Mouse (Mus musculus) heart, embryonic 10.5 days (tissue): ENCODE measurements around the gene Phox2a. TPM values are rescaled to one million over a fixed set of nuclear protein-coding genes. Genes with fewer than 3 reads are reported as not detected.

Experiments
- DNase-seq: peaks from one replicate; pipeline ENCODE4 v3.0.0-alpha.2; 2017; ENCODE audit warnings: low spot score
- H3K27ac ChIP-seq: fragments of 300-500 bp; sonication (generic); 2 replicates; pipeline ENCODE4 v1.5.1; 2016; ENCODE audit warnings: mild to moderate bottlenecking
- H3K27me3 ChIP-seq: fragments of 300-500 bp; sonication (generic); 2 replicates; pipeline ENCODE4 v1.6.1; 2016; ENCODE audit warnings: mild to moderate bottlenecking; ENCODE audit not compliant: poor library complexity, insufficient read depth, severe bottlenecking
- H3K36me3 ChIP-seq: fragments of 300-500 bp; sonication (generic); 2 replicates; pipeline ENCODE4 v1.6.1; 2016; ENCODE audit warnings: mild to moderate bottlenecking, moderate library complexity
- H3K4me1 ChIP-seq: fragments of 300-500 bp; sonication (generic); 2 replicates; pipeline ENCODE4 v1.6.1; 2016; ENCODE audit warnings: mild to moderate bottlenecking
- H3K4me3 ChIP-seq: fragments of 300-500 bp; sonication (generic); 2 replicates; pipeline ENCODE4 v1.5.1; 2016; ENCODE audit warnings: mild to moderate bottlenecking, moderate library complexity
- H3K9me3 ChIP-seq: fragments of 300-500 bp; sonication (generic); 2 replicates; pipeline ENCODE4 v1.6.1; 2016; ENCODE audit warnings: mild to moderate bottlenecking, moderate library complexity
- WGBS: fragments of 180-500 bp; shearing (Covaris S2); methylation state at CpG from one replicate; pipeline ENCODE4 v1.1.7; 2016; 5-methylcytosine and 5-hydroxymethylcytosine counted together
- polyA plus RNA-seq: library from polyadenylated mRNA; unstranded; fragments of >200 nt; fragmentation: Nextera tagmentation; extraction: Ambion mirVana; gene quantifications from 2 replicates; pipeline ENCODE4 v1.2.1, GENCODE M21; 2016

Gene Phox2a
- polyA plus RNA-seq, 1 experiment from 2014 or later, result 0.36 TPM

DNA sequence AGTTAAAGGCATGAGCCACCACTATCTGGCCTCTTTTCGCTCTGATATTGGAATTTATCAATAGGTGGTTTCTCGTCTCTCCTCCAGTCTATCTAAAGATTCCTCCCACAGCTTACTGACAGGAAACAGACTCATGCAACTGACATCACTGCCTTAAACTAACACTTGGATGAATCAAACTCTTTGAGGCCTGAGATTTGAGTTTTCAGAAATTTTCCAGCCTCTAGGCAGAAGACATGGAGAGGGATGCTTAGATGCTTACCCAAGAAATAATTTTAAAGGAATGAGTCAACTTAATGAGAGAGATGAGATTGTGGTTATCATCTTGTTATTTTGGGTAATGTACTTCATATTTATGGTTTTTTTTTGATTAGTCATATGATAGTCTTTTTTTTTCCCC is 35.7 kb downstream of the Phox2a start:
- H3K27ac ChIP-seq, result no peak overlapping the region
- WGBS, result 52% methylated on average over 2 of the region's 2 CpGs

GRCm38 (mm10) chr7:101857094-101857493 is 39.0 kb downstream of the Phox2a start, which contains the start of gene Folr2:
TSS of gene Folr2 (minus strand) at chr7:101857194.
- H3K9me3 ChIP-seq, result no peaks in the 10 kb centered on the region
- no peak within 1 kb of the TSS for H3K27ac ChIP-seq
- no peaks in the 10 kb centered on the region for H3K36me3 ChIP-seq
- H3K27me3 ChIP-seq, result no peaks in the 10 kb centered on the region
- no peak within 1 kb of the TSS for H3K4me3 ChIP-seq
- 89% methylated on average over 4 of the region's 4 CpGs for WGBS
- no peaks in the 10 kb centered on the region for H3K4me1 ChIP-seq
- no peak for DNase-seq

More for the DNA sequence above, 35.7 kb downstream of the Phox2a start:
- no peaks in the 10 kb centered on the region for H3K36me3 ChIP-seq
- no peaks in the 10 kb centered on the region for H3K4me1 ChIP-seq
- H3K4me3 ChIP-seq, result no peak overlapping the region
- DNase-seq, result no peak
- no peaks in the 10 kb centered on the region for H3K9me3 ChIP-seq
- no peaks in the 10 kb centered on the region for H3K27me3 ChIP-seq

GRCm38 (mm10) chr7:101858362-101858761 is 40.2 kb downstream of the Phox2a start:
- H3K27ac ChIP-seq, result no peak overlapping the region
- no peaks in the 10 kb centered on the region for H3K9me3 ChIP-seq
- no peaks in the 10 kb centered on the region for H3K27me3 ChIP-seq
- no peak overlapping the region for H3K4me3 ChIP-seq
- no peaks in the 10 kb centered on the region for H3K36me3 ChIP-seq
- no peak for DNase-seq
- WGBS, result 80% methylated on average over 9 of the region's 9 CpGs
- H3K4me1 ChIP-seq, result no peaks in the 10 kb centered on the region

DNA sequence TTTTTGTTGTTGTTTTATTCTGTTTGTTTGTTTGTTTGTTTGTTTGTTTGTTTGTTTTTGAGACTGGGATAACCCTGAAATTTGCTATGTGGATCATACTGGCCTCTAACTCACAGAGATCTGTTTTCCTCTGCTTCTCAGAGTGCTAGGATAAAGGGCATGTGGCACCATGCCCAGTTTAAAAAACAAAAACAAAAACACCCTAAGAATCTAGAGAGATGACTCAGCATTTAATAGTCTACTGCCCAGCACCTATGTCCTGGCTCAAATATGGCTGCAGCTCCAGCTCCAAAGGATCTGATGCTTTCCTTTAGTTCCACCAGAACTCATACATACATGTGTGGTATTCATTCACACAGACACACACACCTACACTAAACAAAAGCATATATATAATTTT is 42.9 kb downstream of the Phox2a start:
- no peak overlapping the region for H3K4me3 ChIP-seq
- no peaks in the 10 kb centered on the region for H3K4me1 ChIP-seq
- DNase-seq, result no peak
- H3K27me3 ChIP-seq, result no peaks in the 10 kb centered on the region
- H3K36me3 ChIP-seq, result no peaks in the 10 kb centered on the region
- H3K27ac ChIP-seq, result no peak overlapping the region
- H3K9me3 ChIP-seq, result no peaks in the 10 kb centered on the region

DNA sequence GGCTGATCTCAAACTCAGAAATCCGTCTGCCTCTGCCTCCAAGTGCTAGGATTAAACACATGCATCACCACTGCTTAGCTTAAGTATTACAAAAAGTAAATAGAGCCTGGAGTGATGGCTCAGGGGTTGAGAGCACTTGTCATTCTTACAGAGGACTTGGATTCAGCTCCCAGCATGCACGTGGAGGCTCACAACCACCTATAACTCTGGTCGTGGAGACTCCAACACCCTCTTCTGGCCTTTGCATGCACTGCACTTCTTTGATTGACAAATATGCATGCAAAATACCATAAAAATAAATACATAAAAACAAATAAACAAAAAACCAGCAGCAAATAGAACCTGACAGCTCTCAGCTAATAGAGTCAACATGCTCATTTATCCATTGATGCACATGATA is 44.2 kb downstream of the Phox2a start:
- H3K36me3 ChIP-seq, result no peaks in the 10 kb centered on the region
- no peak for DNase-seq
- no peak overlapping the region for H3K4me3 ChIP-seq
- H3K4me1 ChIP-seq, result 0 out of 2 replicates have a peak, but pooled peaks cover 5% of the 10 kb centered on the region
- no peaks in the 10 kb centered on the region for H3K27me3 ChIP-seq
- no peak overlapping the region for H3K27ac ChIP-seq
- no peaks in the 10 kb centered on the region for H3K9me3 ChIP-seq
- WGBS, result 67% methylated on average over 3 of the region's 3 CpGs

DNA sequence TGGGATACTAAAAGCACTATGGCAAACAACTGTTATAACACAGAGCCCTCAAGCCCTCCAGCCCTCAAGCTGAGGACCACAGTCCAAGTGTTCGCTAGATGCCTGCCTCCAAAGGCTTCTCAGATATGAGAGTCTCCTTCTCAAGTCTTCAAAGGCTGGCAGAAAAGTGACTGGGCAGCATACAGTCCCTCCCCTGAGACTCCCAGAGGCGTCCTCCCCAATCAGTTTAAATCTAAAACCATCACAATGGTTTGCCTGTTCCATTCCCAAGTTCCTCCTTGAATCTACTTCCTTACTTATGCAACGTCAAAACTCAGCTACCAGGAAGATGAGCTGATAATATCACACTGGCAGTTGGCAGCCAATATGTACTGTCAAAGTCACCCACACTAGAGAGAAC is 45.3 kb downstream of the Phox2a start, which contains the start of gene Anapc15:
Anapc15 (plus strand) TSS at position 301 of the 400 bp plus-strand sequence.
- H3K27me3 ChIP-seq, result no peaks in the 10 kb centered on the region
- no peak for DNase-seq
- H3K27ac ChIP-seq, result no peak within 1 kb of the TSS
- H3K9me3 ChIP-seq, result no peaks in the 10 kb centered on the region
- H3K36me3 ChIP-seq, result no peaks in the 10 kb centered on the region
- WGBS, result 60% methylated on average over 3 of the region's 3 CpGs
- no peak within 1 kb of the TSS for H3K4me3 ChIP-seq
- 0 out of 2 replicates have a peak, but pooled peaks cover 5% of the 10 kb centered on the region for H3K4me1 ChIP-seq

DNA sequence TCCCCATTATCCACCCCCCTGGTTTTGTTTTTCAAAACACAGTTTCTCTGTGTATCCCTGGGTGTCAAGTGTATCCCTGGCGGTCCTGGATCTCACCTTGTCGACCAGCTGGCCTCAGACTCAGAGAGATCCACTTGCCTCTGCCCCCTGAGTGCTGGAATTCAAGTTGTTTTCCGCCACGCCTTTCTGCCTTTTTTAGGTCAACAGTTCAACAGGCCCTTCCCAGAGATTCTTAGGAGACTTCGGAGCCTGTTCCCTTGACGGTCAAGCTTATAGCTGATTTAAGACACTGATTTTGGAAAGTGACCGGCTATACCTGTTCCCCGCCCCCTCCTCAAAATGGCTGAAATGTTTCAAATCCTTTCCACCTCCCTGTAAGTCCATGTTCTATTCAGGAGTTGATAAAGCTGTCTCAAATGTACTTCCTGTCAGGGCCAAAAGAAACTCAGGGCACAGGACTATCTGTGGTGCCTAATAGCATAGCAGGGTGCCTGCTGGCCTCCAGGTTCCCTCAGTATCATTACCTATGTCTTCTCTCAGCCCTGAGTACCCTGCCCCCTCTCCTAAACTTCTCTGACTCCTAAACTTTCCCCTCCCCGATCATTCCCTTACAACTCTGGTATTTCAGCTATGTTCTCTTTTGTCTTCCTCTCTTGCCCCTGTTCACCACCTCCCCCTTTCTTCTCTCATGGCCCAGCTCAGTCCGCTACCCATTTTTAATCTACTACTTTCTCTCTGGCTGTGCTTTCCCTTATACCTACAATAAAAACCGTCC is 48.6 kb downstream of the Phox2a start:
- WGBS, result 76% methylated on average over 11 of the region's 11 CpGs
- DNase-seq, result no peak
- no peak overlapping the region for H3K4me3 ChIP-seq

GRCm38 (mm10) chr7:101867482-101867881 is 49.4 kb downstream of the Phox2a start:
- H3K4me1 ChIP-seq, result peaks cover 19% of the 10 kb centered on the region
- 94% methylated on average over 4 of the region's 4 CpGs for WGBS

More for the DNA sequence above, 48.6 kb downstream of the Phox2a start:
- no peaks in the 10 kb centered on the region for H3K9me3 ChIP-seq
- H3K36me3 ChIP-seq, result no peaks in the 10 kb centered on the region
- H3K4me1 ChIP-seq, result peaks cover 19% of the 10 kb centered on the region
- H3K27me3 ChIP-seq, result no peaks in the 10 kb centered on the region
- no peak overlapping the region for H3K27ac ChIP-seq

DNA sequence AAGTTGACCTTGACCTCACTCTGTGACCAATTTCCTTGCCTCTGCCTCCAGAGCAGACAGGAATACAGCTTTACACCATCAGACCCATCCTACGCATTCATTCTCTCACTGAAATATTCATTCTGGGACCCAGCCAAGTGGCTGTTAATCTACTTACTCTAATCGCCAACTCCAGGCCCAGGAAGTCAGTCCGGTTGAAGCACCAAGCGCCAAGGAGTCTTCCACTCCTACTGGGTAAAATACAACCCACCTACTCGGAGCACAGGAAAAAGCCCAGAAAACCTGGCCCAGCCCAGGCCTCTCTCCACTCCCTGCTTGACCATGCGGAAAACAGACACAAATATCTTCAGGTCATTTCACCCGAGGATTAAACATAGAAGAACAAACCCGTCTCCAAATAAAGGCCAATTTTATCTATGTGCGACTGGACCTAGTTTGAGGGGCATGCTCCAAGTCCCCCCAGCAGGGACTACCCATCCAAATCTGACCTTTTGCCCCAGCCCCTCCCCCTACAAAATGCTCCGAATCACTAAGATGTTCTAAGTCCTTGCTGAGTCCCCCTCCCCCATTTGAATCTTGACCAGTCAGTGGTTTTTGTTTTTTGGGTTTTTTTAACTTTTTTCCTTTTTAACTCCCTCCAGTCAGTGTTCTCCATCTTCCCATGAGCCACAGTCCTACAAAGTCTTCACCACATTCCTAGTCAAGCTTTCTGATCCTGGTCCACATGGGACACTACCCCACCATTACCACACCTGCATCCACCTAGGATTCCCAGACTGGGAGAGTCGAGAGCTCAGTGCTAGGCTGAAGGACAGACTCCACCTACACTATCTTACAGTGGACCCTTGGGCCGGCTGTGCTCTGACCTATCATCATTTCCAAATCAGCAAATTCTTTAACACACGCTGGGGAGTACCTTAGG is 50.4 kb downstream of the Phox2a start:
- no peak for DNase-seq
- peak overlapping the region; percentile 36; the same call in 1 of the 2 replicates for H3K27ac ChIP-seq
- H3K4me1 ChIP-seq, result peaks cover 24% of the 10 kb centered on the region
- no peaks in the 10 kb centered on the region for H3K36me3 ChIP-seq
- no peak overlapping the region for H3K4me3 ChIP-seq
- no peaks in the 10 kb centered on the region for H3K27me3 ChIP-seq
- no peaks in the 10 kb centered on the region for H3K9me3 ChIP-seq
- 70% methylated on average over 13 of the region's 13 CpGs for WGBS

More at GRCm38 (mm10) chr7:101867482-101867881, 49.4 kb downstream of the Phox2a start:
- Histone ChIP-seq H3K4me3 (no peak overlapping the region), H3K27ac (no peak overlapping the region), H3K9me3 (no peaks in the 10 kb centered on the region), H3K36me3 (no peaks in the 10 kb centered on the region), H3K27me3 (no peaks in the 10 kb centered on the region)
- DNase-seq, result no peak

DNA sequence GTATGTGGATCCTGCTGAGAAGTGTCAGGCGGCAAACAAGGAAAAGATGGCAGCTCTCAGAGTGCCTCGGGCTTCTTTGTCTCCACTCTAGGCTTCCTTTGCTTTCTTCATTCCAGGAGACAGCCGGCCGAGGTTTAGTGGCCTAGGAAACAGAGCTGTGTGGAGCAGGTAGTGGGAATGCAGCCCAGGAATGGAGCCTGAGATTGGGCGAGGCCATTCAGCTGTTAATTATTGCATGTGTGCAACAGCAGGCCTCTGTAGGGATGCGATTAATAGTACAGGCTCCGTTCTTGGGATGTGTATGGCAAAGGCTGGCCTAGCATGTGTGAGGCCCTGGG is 51.0 kb downstream of the Phox2a start:
- no peak overlapping the region for H3K27ac ChIP-seq
- H3K27me3 ChIP-seq, result no peaks in the 10 kb centered on the region
- no peak overlapping the region for H3K4me3 ChIP-seq
- no peaks in the 10 kb centered on the region for H3K36me3 ChIP-seq
- DNase-seq, result no peak
- WGBS, result 65% methylated on average over 7 of the region's 7 CpGs
- H3K4me1 ChIP-seq, result peaks cover 24% of the 10 kb centered on the region
- H3K9me3 ChIP-seq, result no peaks in the 10 kb centered on the region

- 80% methylated on average over 2 of the region's 2 CpGs for WGBS
- peak within 1 kb of the TSS; percentile 59 for H3K27ac ChIP-seq
- no peak for DNase-seq
Observed at GRCm38 (mm10) chr7:101870629-101871028, 52.5 kb downstream of the Phox2a start, which contains the start of gene Folr1. TSS of gene Folr1 (minus strand) at chr7:101870788.

GRCm38 (mm10) chr7:101871296-101871695 is 53.2 kb downstream of the Phox2a start:
- WGBS, result 34% methylated on average over 3 of the region's 3 CpGs
- H3K4me1 ChIP-seq, result peaks cover 24% of the 10 kb centered on the region
- peak overlapping the region; percentile 59 for H3K27ac ChIP-seq
- no peak overlapping the region for H3K4me3 ChIP-seq
- no peaks in the 10 kb centered on the region for H3K9me3 ChIP-seq
- no peaks in the 10 kb centered on the region for H3K27me3 ChIP-seq
- no peaks in the 10 kb centered on the region for H3K36me3 ChIP-seq
- no peak for DNase-seq

More at GRCm38 (mm10) chr7:101870629-101871028, 52.5 kb downstream of the Phox2a start, which contains the start of gene Folr1:
- H3K27me3 ChIP-seq, result no peaks in the 10 kb centered on the region
- H3K9me3 ChIP-seq, result no peaks in the 10 kb centered on the region
- peaks cover 24% of the 10 kb centered on the region for H3K4me1 ChIP-seq
- no peaks in the 10 kb centered on the region for H3K36me3 ChIP-seq
- H3K4me3 ChIP-seq, result no peak within 1 kb of the TSS
